Mouse (Mus musculus): ENCODE data around the gene Aldh3b1.

Gene Aldh3b1

GRCm38 (mm10) chr19:3942986-3943735, 13.6 kb upstream of the Aldh3b1 start:
- DNase-seq (ENCODE audit: low spot score in 2 of 2): peak in 1 of 2 experiments; percentile 78

- DNase-seq (ENCODE audit: low spot score in 2 of 2): no peak
Measured at GRCm38 (mm10) chr19:3942315-3942714, 12.7 kb upstream of the Aldh3b1 start.

GRCm38 (mm10) chr19:3935896-3936850, 6.6 kb upstream of the Aldh3b1 start:
- peak; percentile 26 to 68 for DNase-seq (ENCODE audit: low spot score in 2 of 2)

GRCm38 (mm10) chr19:3935032-3935895, 5.7 kb upstream of the Aldh3b1 start, which contains the start of gene Unc93b1:
Unc93b1 (plus strand) TSS chr19:3935186.
- DNase-seq (ENCODE audit: low spot score in 2 of 2): peak; percentile 69 to 76

- no peak for DNase-seq (ENCODE audit: low spot score in 2 of 2)
Measured at GRCm38 (mm10) chr19:3931716-3932115, 2.1 kb upstream of the Aldh3b1 start.

- peak in 1 of 2 experiments; percentile 40 for DNase-seq (ENCODE audit: low spot score in 2 of 2)
Measured at GRCm38 (mm10) chr19:3930262-3931057, 852 bp upstream of the Aldh3b1 start.

GRCm38 (mm10) chr19:3928779-3929178, 829 bp downstream of the Aldh3b1 start:
- DNase-seq (ENCODE audit: low spot score in 2 of 2): no peak

- DNase-seq (ENCODE audit: low spot score in 2 of 2): no peak
Measured at GRCm38 (mm10) chr19:3927989-3928388, 1.6 kb downstream of the Aldh3b1 start.

GRCm38 (mm10) chr19:3926685-3927084, 2.9 kb downstream of the Aldh3b1 start:
- no peak for DNase-seq (ENCODE audit: low spot score in 2 of 2)

- DNase-seq (ENCODE audit: low spot score in 2 of 2): no peak
Measured at GRCm38 (mm10) chr19:3926279-3926678, 3.3 kb downstream of the Aldh3b1 start.

- DNase-seq (ENCODE audit: low spot score in 2 of 2): no peak
Measured at GRCm38 (mm10) chr19:3925859-3926258, 3.7 kb downstream of the Aldh3b1 start.

GRCm38 (mm10) chr19:3924868-3925267, 4.7 kb downstream of the Aldh3b1 start:
- DNase-seq (ENCODE audit: low spot score in 2 of 2): no peak

GRCm38 (mm10) chr19:3924190-3924589, 5.4 kb downstream of the Aldh3b1 start:
- no peak for DNase-seq (ENCODE audit: low spot score in 2 of 2)

- peak in 1 of 2 experiments; percentile 64 for DNase-seq (ENCODE audit: low spot score in 2 of 2)
Measured at GRCm38 (mm10) chr19:3923586-3923985, 6.0 kb downstream of the Aldh3b1 start.

- DNase-seq (ENCODE audit: low spot score in 2 of 2): peak in 1 of 2 experiments; percentile 48
Measured at GRCm38 (mm10) chr19:3922661-3923371, 6.8 kb downstream of the Aldh3b1 start.

- DNase-seq (ENCODE audit: low spot score in 2 of 2): no peak
Measured at GRCm38 (mm10) chr19:3919928-3920327, 9.7 kb downstream of the Aldh3b1 start.

GRCm38 (mm10) chr19:3916727-3917126, 12.9 kb downstream of the Aldh3b1 start:
- DNase-seq (ENCODE audit: low spot score in 2 of 2): no peak

- DNase-seq (ENCODE audit: low spot score in 2 of 2): no peak
Measured at GRCm38 (mm10) chr19:3914535-3914934, 15.1 kb downstream of the Aldh3b1 start.

GRCm38 (mm10) chr19:3913692-3914091, 15.9 kb downstream of the Aldh3b1 start:
- DNase-seq (ENCODE audit: low spot score in 2 of 2): no peak
